Mouse (Mus musculus): ENCODE data around the gene Duxbl1. TPM values are rescaled to one million over a fixed set of nuclear protein-coding genes. Genes with fewer than 3 reads are reported as not detected.
"Not testable (repeated sequence)": the region's sequence is repeated elsewhere in the genome, so short reads cannot be mapped to it uniquely, and the experiment has no call there.

Duxbl1 gene
- polyA plus RNA-seq, 1 experiment from 2014 or later: 1.1 TPM

GRCm38 (mm10) chr14:26021555-26021954 is 43.2 kb downstream of the Duxbl1 start:
- not testable (repeated sequence) for H3K9me3 ChIP-seq (ENCODE audit: control insufficient read depth, low read length); H3K4me3 ChIP-seq (ENCODE audit: low read depth, low read length); H3K9ac ChIP-seq (ENCODE audit: low read depth, low read length); H3K4me2 ChIP-seq (ENCODE audit: low read depth, low read length); H3K36me3 ChIP-seq (ENCODE audit: control insufficient read depth, insufficient read depth, low read length); H3K4me1 ChIP-seq (ENCODE audit: control insufficient read depth, insufficient read depth, low read length); H3K27me3 ChIP-seq (replicated peaks; ENCODE audit: control insufficient read depth, insufficient read depth, low read length); H3K27ac ChIP-seq (replicated peaks; ENCODE audit: low read depth, low read length); DNase-seq (ENCODE audit: low spot score)
- WGBS: no CpG with 5 or more reads among the region's 9 CpGs
- peak; percentile 68 for ATAC-seq (ENCODE audit: low read depth)

- not testable (repeated sequence) for H3K9me3 ChIP-seq (ENCODE audit: control insufficient read depth, low read length); H3K9ac ChIP-seq (ENCODE audit: low read depth, low read length); ATAC-seq (ENCODE audit: low read depth); H3K36me3 ChIP-seq (ENCODE audit: control insufficient read depth, insufficient read depth, low read length); H3K4me2 ChIP-seq (ENCODE audit: low read depth, low read length); H3K4me1 ChIP-seq (ENCODE audit: control insufficient read depth, insufficient read depth, low read length); H3K27me3 ChIP-seq (replicated peaks; ENCODE audit: control insufficient read depth, insufficient read depth, low read length); DNase-seq (ENCODE audit: low spot score); H3K4me3 ChIP-seq (ENCODE audit: low read depth, low read length); H3K27ac ChIP-seq (replicated peaks; ENCODE audit: low read depth, low read length)
- WGBS: no CpG with 5 or more reads among the region's 6 CpGs
These were observed 44.5 kb downstream of the Duxbl1 start for GRCm38 (mm10) chr14:26022831-26023230.

- H3K4me3 ChIP-seq (ENCODE audit: low read depth, low read length); ATAC-seq (ENCODE audit: low read depth); H3K4me2 ChIP-seq (ENCODE audit: low read depth, low read length); H3K36me3 ChIP-seq (ENCODE audit: control insufficient read depth, insufficient read depth, low read length); H3K27me3 ChIP-seq (replicated peaks; ENCODE audit: control insufficient read depth, insufficient read depth, low read length); DNase-seq (ENCODE audit: low spot score); H3K9me3 ChIP-seq (ENCODE audit: control insufficient read depth, low read length); H3K4me1 ChIP-seq (ENCODE audit: control insufficient read depth, insufficient read depth, low read length); H3K9ac ChIP-seq (ENCODE audit: low read depth, low read length); H3K27ac ChIP-seq (replicated peaks; ENCODE audit: low read depth, low read length): not testable (repeated sequence)
- WGBS: no CpG with 5 or more reads among the region's 12 CpGs
These were observed 47.3 kb downstream of the Duxbl1 start for GRCm38 (mm10) chr14:26025653-26026052.

- not testable (repeated sequence) for H3K27ac ChIP-seq (replicated peaks; ENCODE audit: low read depth, low read length); H3K36me3 ChIP-seq (ENCODE audit: control insufficient read depth, insufficient read depth, low read length); H3K9me3 ChIP-seq (ENCODE audit: control insufficient read depth, low read length); H3K4me1 ChIP-seq (ENCODE audit: control insufficient read depth, insufficient read depth, low read length); H3K9ac ChIP-seq (ENCODE audit: low read depth, low read length); H3K4me3 ChIP-seq (ENCODE audit: low read depth, low read length); H3K4me2 ChIP-seq (ENCODE audit: low read depth, low read length); DNase-seq (ENCODE audit: low spot score); H3K27me3 ChIP-seq (replicated peaks; ENCODE audit: control insufficient read depth, insufficient read depth, low read length)
- peak; percentile 82; the same call in 1 of the 2 replicates for ATAC-seq (ENCODE audit: low read depth)
- WGBS: no CpG with 5 or more reads among the region's 3 CpGs
These were observed 56.0 kb downstream of the Duxbl1 start for GRCm38 (mm10) chr14:26034364-26034763.

GRCm38 (mm10) chr14:26035439-26035838 is 57.1 kb downstream of the Duxbl1 start:
- not testable (repeated sequence) for H3K27me3 ChIP-seq (replicated peaks; ENCODE audit: control insufficient read depth, insufficient read depth, low read length); H3K9me3 ChIP-seq (ENCODE audit: control insufficient read depth, low read length); H3K4me3 ChIP-seq (ENCODE audit: low read depth, low read length); DNase-seq (ENCODE audit: low spot score); H3K9ac ChIP-seq (ENCODE audit: low read depth, low read length); H3K4me1 ChIP-seq (ENCODE audit: control insufficient read depth, insufficient read depth, low read length); H3K27ac ChIP-seq (replicated peaks; ENCODE audit: low read depth, low read length); H3K4me2 ChIP-seq (ENCODE audit: low read depth, low read length); H3K36me3 ChIP-seq (ENCODE audit: control insufficient read depth, insufficient read depth, low read length)
- no CpG with 5 or more reads among the region's 6 CpGs for WGBS
- ATAC-seq (ENCODE audit: low read depth): peak; percentile 33; the same call in 1 of the 2 replicates

Other genes with a start within 250 kb of the Duxbl1 start
- gene Zcchc24, start 209.5 kb upstream of the Duxbl1 start, polyA plus RNA-seq (2014; fragmentation: Nextera tagmentation; extraction: Ambion mirVana): 45.6 and 48.1 TPM in 2 replicates
- 27.6 and 30.2 TPM in 2 replicates for gene Anxa11, start 136.4 kb upstream of the Duxbl1 start, polyA plus RNA-seq (2014; fragmentation: Nextera tagmentation; extraction: Ambion mirVana)
- gene Plac9a, start 75.5 kb upstream of the Duxbl1 start, polyA plus RNA-seq (2014; fragmentation: Nextera tagmentation; extraction: Ambion mirVana): 0.62 TPM in 1 of 2 replicates, not detected in the other
- 2.6 and 5.5 TPM in 2 replicates for gene Tmem254a, start 50.9 kb upstream of the Duxbl1 start, polyA plus RNA-seq (2014; fragmentation: Nextera tagmentation; extraction: Ambion mirVana)
- not detected in 2 replicates for gene Cphx1, start 40.3 kb upstream of the Duxbl1 start, polyA plus RNA-seq (2014; fragmentation: Nextera tagmentation; extraction: Ambion mirVana)
- gene Gm9780, start 64.1 kb downstream of the Duxbl1 start, polyA plus RNA-seq (2014; fragmentation: Nextera tagmentation; extraction: Ambion mirVana): 38.6 and 48.4 TPM in 2 replicates
- gene Tmem254c, start 88.8 kb downstream of the Duxbl1 start, polyA plus RNA-seq (2014; fragmentation: Nextera tagmentation; extraction: Ambion mirVana): 29.2 and 41.3 TPM in 2 replicates
- not detected in 2 replicates for gene Cphx2, start 102.9 kb downstream of the Duxbl1 start, polyA plus RNA-seq (2014; fragmentation: Nextera tagmentation; extraction: Ambion mirVana)
- gene Cphx3, start 103.7 kb downstream of the Duxbl1 start, polyA plus RNA-seq (2014; fragmentation: Nextera tagmentation; extraction: Ambion mirVana): not detected in 2 replicates
- gene Duxbl2, start 139.8 kb downstream of the Duxbl1 start, polyA plus RNA-seq (2014; fragmentation: Nextera tagmentation; extraction: Ambion mirVana): 0.17 TPM in 1 of 2 replicates, not detected in the other
- 36.4 and 47.6 TPM in 2 replicates for gene Plac9b, start 203.9 kb downstream of the Duxbl1 start, polyA plus RNA-seq (2014; fragmentation: Nextera tagmentation; extraction: Ambion mirVana)
- gene Tmem254b, start 228.5 kb downstream of the Duxbl1 start, polyA plus RNA-seq (2014; fragmentation: Nextera tagmentation; extraction: Ambion mirVana): 29.8 and 31.2 TPM in 2 replicates

All from embryonic facial prominence, embryonic 14.5 days (tissue).